Mouse (Mus musculus): ENCODE results near the gene Smarcd2. TPM values are rescaled to one million over a fixed set of nuclear protein-coding genes. Genes with fewer than 3 reads are reported as not detected.

Smarcd2 gene
- 10 to 100 TPM; 16.6 to 16.9 TPM for total RNA-seq (2021)
- long read RNA-seq, experiment 1, transcript Smarcd2-201 (13 exons, 2,747 nt), result major isoform, 19 of 28 reads
- long read RNA-seq, experiment 1, partial matches to known transcripts, result 3 of 28 reads
- long read RNA-seq, experiment 1, other reads (novel, unspliced or antisense), result 6 of 28 reads
- long read RNA-seq, experiment 2, transcript Smarcd2-201 (13 exons, 2,747 nt), result major isoform, 11 of 19 reads
- long read RNA-seq, experiment 2, partial matches to known transcripts, result 5 of 19 reads
- long read RNA-seq, experiment 2, other reads (novel, unspliced or antisense), result 2 of 19 reads

GRCm38 (mm10) chr11:106272644-106273310 is at the start of gene Smarcd2:
Gene Smarcd2, minus strand, starts transcription at chr11:106272972.
- DNase-seq (ENCODE audit: low spot score in 2 of 2), result peak; percentile 97 to 99

GRCm38 (mm10) chr11:106318406-106319366 is 45.9 kb upstream of the Smarcd2 start:
- DNase-seq (ENCODE audit: low spot score in 2 of 2), result peak; percentile 25 to 49

DNA sequence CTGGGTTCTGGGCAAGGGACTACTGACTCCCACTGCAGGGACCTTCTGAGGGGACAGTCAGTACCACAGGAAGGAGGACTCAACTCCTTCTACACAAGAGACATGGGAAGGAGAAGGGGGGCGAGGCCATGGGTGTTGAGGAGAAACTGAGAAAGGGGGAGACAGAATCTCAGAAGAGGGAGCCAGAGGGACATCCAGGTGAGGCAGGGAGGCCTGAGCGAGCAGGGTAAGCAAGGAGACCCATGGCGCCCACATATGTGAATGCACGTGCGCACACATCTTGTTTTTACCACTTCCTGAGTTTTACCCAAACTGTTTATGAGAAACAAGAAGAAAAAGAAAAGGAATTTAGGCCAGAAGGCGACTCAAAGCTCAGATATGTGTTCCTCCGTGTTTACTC is 45.0 kb upstream of the Smarcd2 start:
- no peak for DNase-seq (ENCODE audit: low spot score in 2 of 2)

GRCm38 (mm10) chr11:106316416-106316815 is 43.6 kb upstream of the Smarcd2 start:
- no peak for DNase-seq (ENCODE audit: low spot score in 2 of 2)

DNA sequence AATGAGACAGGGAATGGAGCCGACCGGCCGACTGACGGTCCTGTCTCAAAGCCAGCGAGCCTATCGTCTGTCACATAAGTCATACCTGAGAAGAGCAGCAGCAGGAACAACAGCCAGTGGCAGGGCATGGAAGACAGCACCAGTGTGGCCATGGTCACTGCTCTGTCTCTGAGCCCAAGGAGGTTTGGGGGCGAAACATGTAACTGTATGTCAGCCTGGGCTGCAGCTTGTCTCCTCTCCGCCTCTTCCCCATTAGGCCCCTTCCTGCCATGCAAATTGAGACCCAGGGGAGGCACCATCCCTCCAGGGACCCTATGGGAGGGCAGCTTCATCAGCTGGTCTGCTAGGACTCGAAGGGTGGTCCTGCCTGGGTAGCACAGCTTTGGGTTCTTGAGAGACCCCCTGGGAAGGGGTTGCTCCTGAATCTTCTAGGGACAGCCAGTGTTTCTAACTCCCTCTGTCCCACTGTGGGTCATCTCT is 41.6 kb upstream of the Smarcd2 start, which contains the start of gene Cd79b:
Cd79b (minus strand) TSS at position 430 of the 480 bp plus-strand sequence.
- no peak for DNase-seq (ENCODE audit: low spot score in 2 of 2)

GRCm38 (mm10) chr11:106313533-106313932 is 40.8 kb upstream of the Smarcd2 start:
- DNase-seq (ENCODE audit: low spot score in 2 of 2), result no peak

GRCm38 (mm10) chr11:106310123-106310522 is 37.4 kb upstream of the Smarcd2 start:
- no peak for DNase-seq (ENCODE audit: low spot score in 2 of 2)

DNA sequence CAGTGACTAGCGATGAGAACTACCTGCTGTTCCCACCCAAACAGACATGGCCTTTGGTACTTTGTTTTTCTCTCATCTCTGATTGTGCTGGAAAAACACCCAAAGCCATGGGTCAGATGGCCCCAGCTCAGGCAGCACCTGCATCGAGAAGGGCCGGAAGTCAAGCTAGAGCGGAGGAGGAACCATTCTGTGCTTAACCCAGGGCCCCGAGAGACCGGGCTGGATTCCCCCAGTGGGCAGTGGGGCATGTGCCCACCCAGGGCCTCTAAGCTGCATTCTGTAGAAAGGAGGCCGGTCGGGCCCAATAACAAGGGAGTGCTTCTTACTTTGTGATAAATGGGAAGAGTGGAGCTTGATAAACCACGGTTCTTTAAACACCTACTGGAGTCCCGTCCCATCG is 35.4 kb upstream of the Smarcd2 start:
- DNase-seq (ENCODE audit: low spot score in 2 of 2), result no peak

- no peak for DNase-seq (ENCODE audit: low spot score in 2 of 2)
Observed at GRCm38 (mm10) chr11:106307432-106307831, 34.7 kb upstream of the Smarcd2 start.

- no peak for DNase-seq (ENCODE audit: low spot score in 2 of 2)
Observed at GRCm38 (mm10) chr11:106306758-106307157, 34.0 kb upstream of the Smarcd2 start.

DNA sequence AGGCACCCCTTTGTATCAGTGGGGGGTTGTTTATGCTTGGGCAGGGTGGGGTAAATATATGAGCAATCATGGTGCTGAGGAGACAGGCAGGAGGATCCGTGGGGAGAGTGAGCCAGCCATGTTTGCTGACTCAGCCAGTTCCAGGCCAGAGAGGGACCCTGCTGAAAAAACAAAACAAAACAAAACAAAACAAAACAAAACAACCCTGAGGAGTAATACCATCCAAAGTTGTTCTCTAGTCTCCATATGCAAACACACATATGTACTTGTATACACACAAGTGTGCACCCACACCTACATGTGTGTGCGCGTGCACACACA is 33.3 kb upstream of the Smarcd2 start:
- no peak for DNase-seq (ENCODE audit: low spot score in 2 of 2)

DNA sequence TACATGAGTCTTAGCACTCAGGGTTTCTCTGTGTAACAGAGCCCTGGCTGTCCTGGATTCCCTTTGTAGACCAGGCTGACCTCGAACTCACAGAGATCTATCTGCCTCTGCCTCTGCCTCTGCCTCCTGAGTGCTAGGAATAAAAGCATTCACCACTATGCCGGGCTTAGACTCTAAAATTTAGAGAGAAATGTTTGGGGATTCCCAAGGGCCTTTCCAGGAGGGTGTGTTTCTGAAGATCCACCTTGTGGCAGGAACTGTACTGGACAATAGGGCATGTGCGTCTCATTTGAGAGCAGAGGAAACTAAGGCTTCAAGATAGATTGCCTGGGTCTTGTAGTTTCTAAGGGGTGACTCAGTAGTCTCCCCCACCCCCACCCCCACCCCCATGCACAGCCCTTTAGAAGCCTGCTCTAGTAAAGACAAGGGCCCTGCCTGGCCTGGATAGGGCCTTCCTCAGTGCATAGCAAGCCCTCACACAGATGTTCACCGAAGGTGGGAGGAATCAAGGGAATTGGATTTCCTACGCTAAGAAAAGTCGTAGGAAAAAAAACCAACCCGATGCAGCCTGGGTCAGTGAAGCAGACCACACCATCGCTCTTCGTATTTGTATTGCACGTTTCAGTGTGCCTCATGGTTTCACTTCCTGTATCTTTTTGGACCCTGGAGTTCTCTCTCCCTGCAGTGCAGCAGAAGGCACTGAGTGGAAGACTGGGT is 32.7 kb upstream of the Smarcd2 start:
- DNase-seq (ENCODE audit: low spot score in 2 of 2), result no peak

DNA sequence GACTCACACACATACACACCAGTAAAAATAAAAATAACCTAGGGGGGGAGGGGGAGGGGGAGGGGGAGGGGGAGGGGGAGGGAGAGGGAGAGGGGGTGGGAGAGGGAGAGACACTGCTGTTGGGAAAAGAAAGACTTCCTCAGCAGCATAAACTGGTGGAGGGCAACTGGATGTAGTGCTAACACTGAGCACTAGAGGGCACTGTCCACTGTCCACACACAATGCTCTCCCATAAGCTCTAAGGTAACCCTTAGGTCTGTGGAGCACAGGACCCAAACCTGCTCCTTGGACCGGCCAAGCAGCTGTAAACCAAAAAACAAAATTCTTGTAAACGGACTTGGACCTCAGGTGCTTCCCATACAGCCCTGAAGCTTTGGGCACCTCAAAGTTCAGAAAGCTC is 29.9 kb upstream of the Smarcd2 start:
- DNase-seq (ENCODE audit: low spot score in 2 of 2), result peak; percentile 29 to 70

GRCm38 (mm10) chr11:106301765-106302164 is 29.0 kb upstream of the Smarcd2 start, which contains the start of gene Gh:
Gene Gh, minus strand, starts transcription at chr11:106301865.
- DNase-seq (ENCODE audit: low spot score in 2 of 2), result no peak

DNA sequence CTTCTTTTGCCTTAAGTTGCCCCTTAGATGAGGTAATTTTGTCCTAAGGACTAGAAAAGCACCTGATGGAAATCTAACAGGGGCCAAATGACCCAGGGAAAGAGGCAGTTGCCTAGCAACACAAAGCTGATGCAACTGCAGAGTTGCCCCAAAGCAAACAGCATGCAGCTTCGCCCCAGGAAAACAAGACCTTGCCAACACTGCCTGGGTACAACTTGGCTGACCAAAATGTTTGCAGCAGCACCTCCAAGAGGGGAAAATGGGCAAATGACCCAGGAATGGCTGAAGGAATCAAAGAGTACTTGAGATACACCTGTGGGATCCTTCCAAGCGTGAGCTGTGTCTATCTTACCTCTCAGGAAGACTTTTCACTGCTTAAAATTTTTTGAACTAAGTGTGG is 19.1 kb upstream of the Smarcd2 start:
- DNase-seq (ENCODE audit: low spot score in 2 of 2), result no peak

DNA sequence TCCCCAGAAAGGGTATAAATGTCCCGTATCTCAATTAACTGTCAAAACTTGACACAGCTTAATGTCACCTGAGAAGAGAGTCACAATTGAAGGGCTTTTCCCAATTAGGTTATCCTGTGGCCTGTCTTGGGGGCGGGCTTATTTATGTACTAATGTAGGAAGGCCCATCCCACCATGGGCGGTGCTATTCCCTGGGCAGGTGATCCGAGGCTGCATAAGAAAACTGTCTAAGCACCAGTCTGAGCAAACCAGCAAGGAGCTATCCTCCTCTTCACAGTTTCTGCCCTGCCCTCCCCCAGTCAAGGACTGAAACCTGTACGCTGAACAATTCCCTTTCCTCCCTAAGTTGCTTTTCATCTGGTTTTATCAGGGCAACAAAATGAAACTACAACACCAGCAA is 17.6 kb upstream of the Smarcd2 start:
- no peak for DNase-seq (ENCODE audit: low spot score in 2 of 2)

DNA sequence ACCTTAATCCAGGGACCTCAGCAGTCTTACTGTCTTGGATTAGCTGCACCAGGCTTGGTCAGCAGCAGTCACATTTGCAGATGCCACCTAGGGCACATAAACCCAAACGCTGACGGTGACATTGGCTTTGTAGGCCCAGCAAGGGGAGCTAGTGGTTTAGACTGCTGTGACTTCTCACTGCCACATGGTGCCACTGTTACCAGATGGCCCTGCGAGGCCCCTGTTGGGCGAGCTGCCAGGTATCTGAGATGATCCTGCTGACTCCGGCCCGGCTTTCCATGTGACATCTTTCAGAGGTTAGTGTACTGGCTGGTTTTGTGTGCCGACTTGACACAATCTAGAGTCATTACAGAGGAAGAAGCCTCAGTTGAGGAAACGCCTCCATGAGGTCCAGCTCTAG is 16.6 kb upstream of the Smarcd2 start:
- no peak for DNase-seq (ENCODE audit: low spot score in 2 of 2)

DNA sequence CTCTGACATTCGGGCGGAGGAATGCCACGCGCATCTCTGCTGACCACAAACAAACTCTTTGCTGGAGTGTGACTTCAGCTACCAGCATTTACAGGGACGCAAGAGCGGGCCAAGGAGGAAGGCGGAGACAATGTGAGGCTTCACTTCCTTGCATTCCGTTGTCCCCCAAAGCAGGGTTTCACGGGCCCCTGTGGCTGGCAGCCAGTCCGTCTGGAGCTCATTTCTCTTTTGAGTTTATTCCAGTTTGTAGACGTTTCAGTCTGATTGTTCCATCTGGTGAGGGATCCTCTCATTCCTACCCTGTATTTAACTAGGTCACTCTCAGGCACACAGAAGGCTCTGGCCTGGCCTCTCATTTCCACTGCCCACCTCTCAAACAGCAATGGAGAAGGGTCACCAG is 14.2 kb upstream of the Smarcd2 start:
- DNase-seq (ENCODE audit: low spot score in 2 of 2), result no peak

- no peak for DNase-seq (ENCODE audit: low spot score in 2 of 2)
Observed at GRCm38 (mm10) chr11:106286206-106286605, 13.4 kb upstream of the Smarcd2 start.

- no peak for DNase-seq (ENCODE audit: low spot score in 2 of 2)
Observed at GRCm38 (mm10) chr11:106284126-106284525, 11.4 kb upstream of the Smarcd2 start.

GRCm38 (mm10) chr11:106283371-106283770 is 10.6 kb upstream of the Smarcd2 start:
- DNase-seq (ENCODE audit: low spot score in 2 of 2), result no peak

Measured in left cerebral cortex, adult 18-20 months (tissue).